Mouse (Mus musculus) granulocyte monocyte progenitor cell, adult 5-6 weeks (primary cell): Measurements from ENCODE around the gene Gm1604a. TPM values are rescaled to one million over a fixed set of nuclear protein-coding genes. Genes with fewer than 3 reads are reported as not detected.
"Not testable (repeated sequence)": the region's sequence is repeated elsewhere in the genome, so short reads cannot be mapped to it uniquely, and the experiment has no call there.

Experiments
- ATAC-seq: replicated peaks from 2 replicates; pipeline ENCODE4 v1.8.0; 2016; ENCODE audit warnings: mild to moderate bottlenecking, moderate TSS enrichment, inconsistent platforms; ENCODE audit not compliant: poor library complexity, severe bottlenecking
- total RNA-seq, 2 experiments: library from RNA; stranded (forward) in 1 of 2; stranded (reverse) in 1 of 2; fragments of 200-712, 200-1000 nt in 1 of 2; fragments of >200 nt in 1 of 2; fragmentation: Nextera tagmentation in 1 of 2; gene quantifications; 2 replicates each; pipeline ENCODE4 v1.2.3; 2014 to 2017

Gene Gm1604a
- total RNA-seq (2014; fragmentation: Nextera tagmentation) (11.8 and 14.1 TPM in 2 replicates), total RNA-seq (2017) (4.6 and 5.9 TPM in 2 replicates)

GRCm38 (mm10) chr17:7025257-7025656 is at the start of gene Gm1604a:
Gm1604a (plus strand) TSS chr17:7025568.
- not testable (repeated sequence) for ATAC-seq

GRCm38 (mm10) chr17:6978287-6979248 is 46.8 kb upstream of the Gm1604a start, which contains the start of gene Gm49721:
Gm49721 (plus strand) TSS chr17:6978904.
- ATAC-seq: peak; percentile 88

- peak; percentile 11; the same call in 1 of the 2 replicates for ATAC-seq
These were observed 46.0 kb upstream of the Gm1604a start for GRCm38 (mm10) chr17:6979380-6979779.

- not testable (repeated sequence) for ATAC-seq
These were observed 45.2 kb upstream of the Gm1604a start for GRCm38 (mm10) chr17:6980144-6980543.

- ATAC-seq: peak; percentile 87
These were observed 39.2 kb upstream of the Gm1604a start for GRCm38 (mm10) chr17:6986118-6986517.

- not testable (repeated sequence) for ATAC-seq
These were observed 29.9 kb upstream of the Gm1604a start for GRCm38 (mm10) chr17:6995504-6995903.

GRCm38 (mm10) chr17:6996826-6997225 is 28.5 kb upstream of the Gm1604a start:
- not testable (repeated sequence) for ATAC-seq

- not testable (repeated sequence) for ATAC-seq
These were observed 27.4 kb upstream of the Gm1604a start for GRCm38 (mm10) chr17:6997778-6998490.

GRCm38 (mm10) chr17:7001790-7002585 is 23.4 kb upstream of the Gm1604a start:
- not testable (repeated sequence) for ATAC-seq

GRCm38 (mm10) chr17:7003392-7003791 is 22.0 kb upstream of the Gm1604a start:
- ATAC-seq: not testable (repeated sequence)

GRCm38 (mm10) chr17:7005646-7006045 is 19.7 kb upstream of the Gm1604a start:
- ATAC-seq: not testable (repeated sequence)

GRCm38 (mm10) chr17:7008885-7009284 is 16.5 kb upstream of the Gm1604a start:
- ATAC-seq: peak; percentile 64

- not testable (repeated sequence) for ATAC-seq
These were observed 15.9 kb upstream of the Gm1604a start for GRCm38 (mm10) chr17:7009440-7009839.

- peak; percentile 84 for ATAC-seq
These were observed 15.5 kb upstream of the Gm1604a start for GRCm38 (mm10) chr17:7009901-7010300.

GRCm38 (mm10) chr17:7014190-7014589 is 11.2 kb upstream of the Gm1604a start:
- peak; percentile 34; the same call in 1 of the 2 replicates for ATAC-seq

- ATAC-seq: not testable (repeated sequence)
These were observed 487 bp downstream of the Gm1604a start for GRCm38 (mm10) chr17:7025764-7026346.

- ATAC-seq: not testable (repeated sequence)
These were observed 4.8 kb downstream of the Gm1604a start for GRCm38 (mm10) chr17:7030204-7030603.

- not testable (repeated sequence) for ATAC-seq
These were observed 5.3 kb downstream of the Gm1604a start for GRCm38 (mm10) chr17:7030622-7031174.
